Mouse (Mus musculus) adrenal gland, postnatal 25 days (tissue): ENCODE data around the gene Sptb. TPM values are rescaled to one million over a fixed set of nuclear protein-coding genes. Genes with fewer than 3 reads are reported as not detected.

Experiments
- DNase-seq: peaks from one replicate; pipeline ENCODE4 v3.0.0; 2021; ENCODE audit warnings: mixed read lengths
- microRNA-seq, 2 experiments: library from miRNA; unstranded; fragments of <30 nt; microRNA quantifications; one replicate each; pipeline ENCODE4 v1.2.0; 2021
- total RNA-seq: library from RNA; stranded (reverse); gene quantifications from 2 replicates; pipeline ENCODE4 v1.2.3, GENCODE M21; 2021

Gene Sptb
- total RNA-seq, 1 experiment from 2014 or later: 60.7 TPM

DNA sequence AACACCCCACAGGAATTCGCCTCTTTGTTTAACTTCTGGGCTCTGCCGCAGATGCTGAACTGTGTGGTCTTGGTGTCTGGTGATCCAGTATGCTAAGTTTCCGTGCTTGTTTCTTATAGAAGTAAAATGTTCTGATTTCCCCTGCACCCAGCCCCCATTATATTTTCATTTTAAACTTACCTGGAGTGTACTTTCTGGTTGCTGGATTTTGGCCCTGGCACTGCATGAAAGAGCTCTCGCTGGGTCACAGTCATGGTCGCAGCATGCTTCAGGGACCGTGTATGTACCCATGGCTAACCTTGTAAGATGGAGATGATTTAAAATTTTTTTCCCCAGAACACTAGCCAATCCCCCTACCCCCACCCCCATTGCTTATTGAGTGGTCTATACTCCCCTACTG, 168.5 kb downstream of the Sptb start:
- no peak for DNase-seq

DNA sequence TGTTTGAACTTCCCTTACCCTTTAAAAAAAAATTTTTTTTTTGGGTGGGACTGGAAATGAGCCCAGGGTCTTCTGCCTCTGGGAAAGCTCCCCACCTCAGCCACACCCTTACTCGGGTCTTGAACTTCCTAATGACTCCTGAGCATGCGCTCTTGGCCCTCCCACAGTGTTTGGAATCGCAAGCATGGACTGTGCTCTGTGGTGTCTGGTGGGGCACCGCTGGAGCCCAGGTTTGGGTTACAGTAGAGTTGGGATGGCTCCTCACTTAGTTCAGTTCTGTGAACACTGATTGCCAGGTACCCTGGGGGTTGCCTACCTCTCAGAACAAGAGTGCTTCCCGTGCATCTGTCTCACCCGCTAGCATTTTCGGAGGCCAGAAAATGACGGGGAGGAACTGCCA, 168.9 kb downstream of the Sptb start:
- no peak for DNase-seq

- no peak for DNase-seq
Observed at GRCm38 (mm10) chr12:76540701-76541221, 169.6 kb downstream of the Sptb start.

- no peak for DNase-seq
Observed at GRCm38 (mm10) chr12:76540169-76540568, 170.2 kb downstream of the Sptb start.

DNA sequence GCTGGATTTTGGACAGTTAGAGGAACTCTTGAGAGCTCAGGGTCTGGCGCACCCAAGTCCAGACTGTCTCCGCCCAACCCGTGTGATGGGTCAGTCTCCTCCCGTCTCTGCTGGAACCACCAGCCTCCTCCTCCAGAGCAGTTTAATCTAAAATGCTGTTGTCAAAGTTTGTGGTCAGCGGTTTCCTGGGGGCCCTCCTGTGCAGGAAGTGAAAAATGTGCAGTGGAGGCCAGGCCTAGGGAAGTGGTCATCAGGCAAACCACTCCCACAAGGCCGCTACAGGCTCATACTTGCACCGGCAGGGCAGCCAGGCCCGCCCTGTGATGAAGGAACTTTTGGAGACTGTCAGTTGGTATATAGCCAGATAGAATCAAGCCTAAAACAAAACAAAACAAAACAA, 172.9 kb downstream of the Sptb start:
- DNase-seq: no peak

DNA sequence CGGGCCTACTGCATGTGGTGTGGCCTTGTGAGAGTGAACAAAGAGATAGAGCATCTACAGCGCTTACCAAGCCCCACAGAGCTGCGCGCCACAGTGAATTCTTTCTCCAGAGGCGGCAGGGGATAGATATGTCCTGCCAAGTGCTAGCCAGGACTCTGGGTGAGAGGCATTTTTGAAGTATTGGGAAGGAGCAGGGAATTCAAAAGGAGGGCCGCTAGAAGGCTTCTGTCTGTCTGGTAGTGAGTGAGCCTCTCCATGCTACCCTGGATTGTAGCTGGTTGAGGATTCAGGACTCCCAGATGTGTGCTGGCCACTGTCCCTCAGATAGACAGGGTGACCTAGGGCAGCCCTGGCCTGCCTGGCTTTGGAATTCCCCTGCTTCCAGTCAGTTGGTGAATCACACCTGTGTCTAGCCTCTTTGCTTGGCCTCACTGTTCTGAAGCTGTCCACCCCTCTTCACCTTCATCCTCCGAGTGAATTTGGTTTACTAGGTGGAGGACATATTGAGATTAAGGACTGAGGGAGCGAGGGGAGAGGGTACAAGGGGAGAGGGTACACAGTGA, 173.7 kb downstream of the Sptb start:
- DNase-seq: no peak

DNA sequence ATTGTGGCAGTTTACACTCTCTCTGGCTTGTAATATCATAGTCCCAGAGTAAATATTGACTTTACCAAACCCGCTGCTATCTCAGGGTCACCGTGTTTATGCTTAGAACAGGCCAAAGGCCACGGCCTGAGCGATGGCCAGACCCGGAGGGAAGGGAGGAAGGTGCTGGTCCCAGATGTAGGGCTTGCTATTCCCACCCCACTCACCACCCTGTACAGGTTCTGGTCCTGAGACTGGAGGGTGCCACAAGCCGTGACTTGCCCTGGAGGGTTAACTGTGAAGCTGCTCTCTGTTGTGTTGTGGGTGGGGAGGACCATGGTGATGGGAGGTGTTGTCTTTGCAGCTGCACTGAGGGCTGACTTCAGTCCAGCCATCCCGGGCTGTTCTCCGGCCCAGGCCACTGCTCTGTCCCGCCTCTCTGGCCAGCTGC, 174.9 kb downstream of the Sptb start:
- no peak for DNase-seq

GRCm38 (mm10) chr12:76534641-76535283, 175.6 kb downstream of the Sptb start:
- no peak for DNase-seq

DNA sequence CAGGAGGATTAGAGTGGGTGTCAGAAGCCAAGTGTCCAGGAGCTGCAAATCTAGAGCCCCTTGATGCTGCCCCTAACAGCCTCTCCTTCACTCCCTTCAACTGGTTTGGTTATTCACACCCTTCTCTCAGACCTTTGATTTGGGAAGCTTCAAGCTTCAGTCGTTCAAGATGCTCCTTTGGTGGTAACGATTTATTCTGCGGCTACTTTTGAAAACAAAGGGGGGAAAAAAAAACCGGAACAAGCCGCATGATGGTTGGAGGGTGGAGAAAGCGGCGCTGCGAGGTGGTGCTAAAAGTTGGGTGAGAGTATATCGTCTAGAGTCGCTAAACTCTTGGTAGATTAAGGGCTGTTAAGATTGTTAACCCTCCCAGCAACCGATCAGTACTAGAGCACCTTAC, 176.1 kb downstream of the Sptb start:
- no peak for DNase-seq

- peak; percentile 79 for DNase-seq
Observed at GRCm38 (mm10) chr12:76533377-76534222, 176.7 kb downstream of the Sptb start.

DNA sequence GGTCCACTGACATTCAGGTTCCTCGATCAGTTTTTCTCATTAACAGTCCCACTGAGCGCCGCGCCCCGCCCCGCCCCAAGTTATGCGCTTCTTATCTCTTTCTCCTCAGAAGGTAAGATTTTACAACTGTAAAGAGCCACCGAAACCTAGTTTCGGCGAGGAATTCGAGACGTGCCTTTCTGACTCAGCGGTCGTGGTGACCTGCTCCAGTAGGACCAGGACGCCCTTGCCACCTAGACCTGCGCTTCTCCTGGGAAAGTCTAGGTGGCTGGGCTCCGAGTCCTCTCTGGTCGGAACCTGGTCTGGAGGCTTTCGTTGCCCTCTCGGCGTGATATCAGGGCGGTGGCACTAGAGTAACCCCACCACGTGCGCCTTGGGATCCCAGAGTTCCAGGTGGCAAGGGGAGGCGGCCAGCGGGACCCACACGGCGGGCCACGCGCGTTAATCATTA, 177.4 kb downstream of the Sptb start:
- no peak for DNase-seq

GRCm38 (mm10) chr12:76531986-76532925, 178.1 kb downstream of the Sptb start:
- no peak for DNase-seq

DNA sequence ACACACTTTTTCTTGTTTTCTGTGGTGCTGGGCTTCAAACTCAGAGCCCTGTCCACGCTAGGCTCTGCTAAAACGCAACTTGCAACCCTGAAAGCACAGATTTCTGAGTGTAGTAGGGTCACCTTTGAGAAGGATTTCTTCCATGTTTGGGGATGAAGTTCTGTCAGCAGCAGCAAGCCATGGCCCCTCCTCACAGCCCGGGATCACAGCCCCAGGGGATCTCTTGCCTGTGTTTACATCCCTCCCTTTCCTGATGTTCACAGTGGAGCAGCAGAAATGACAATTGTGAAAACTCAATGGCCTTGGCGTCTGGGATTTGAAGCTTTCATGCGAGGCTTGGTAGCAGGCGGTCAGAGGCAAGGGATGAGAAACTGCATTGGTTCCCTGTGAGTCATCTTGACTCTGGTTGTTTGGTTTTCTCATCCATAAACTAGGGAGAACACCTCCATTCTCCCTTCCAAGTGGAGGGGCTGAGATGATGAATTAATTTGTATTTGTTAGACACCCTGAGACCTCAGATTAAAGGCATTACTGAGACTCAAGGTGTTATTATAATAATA, 179.7 kb downstream of the Sptb start, which contains the start of gene Plekhg3:
TSS of gene Plekhg3 (plus strand) at position 312 of the 560 bp plus-strand sequence.
- DNase-seq: no peak

Small RNA genes within 50 kb of the gene (microRNA-seq; reads per million reads assigned to microRNA genes)
- gene Mir5135: 0 to 0.34 reads per million in 2 experiments

Other genes with a start within 250 kb of the Sptb start
- 12.2 and 14.7 TPM in 2 replicates for gene Plekhg3, start 179.7 kb downstream of the Sptb start, total RNA-seq
- 62.5 and 83.0 TPM in 2 replicates for gene Churc1, start 55.0 kb upstream of the Sptb start, total RNA-seq
- gene Fntb, start 55.0 kb upstream of the Sptb start, total RNA-seq: 11.1 and 15.0 TPM in 2 replicates
- not detected in 2 replicates for gene Gpx2, start 85.0 kb upstream of the Sptb start, total RNA-seq
- 1.6 and 3.3 TPM in 2 replicates for gene Rab15, start 112.4 kb upstream of the Sptb start, total RNA-seq